Mouse (Mus musculus) erythroblast, embryonic 14.5 days (primary cell): ENCODE results near the gene Mmrn2.

Source experiments
- GATA1 ChIP-seq: IDR thresholded peaks from 2 replicates; pipeline ENCODE4 v1.6.1; 2012; ENCODE audit warnings: low read length, inconsistent platforms, mixed read lengths
- TAL1 ChIP-seq: IDR thresholded peaks from 3 replicates; pipeline ENCODE4 v1.6.1; 2012; ENCODE audit warnings: low read length, inconsistent platforms, mixed read lengths

DNA sequence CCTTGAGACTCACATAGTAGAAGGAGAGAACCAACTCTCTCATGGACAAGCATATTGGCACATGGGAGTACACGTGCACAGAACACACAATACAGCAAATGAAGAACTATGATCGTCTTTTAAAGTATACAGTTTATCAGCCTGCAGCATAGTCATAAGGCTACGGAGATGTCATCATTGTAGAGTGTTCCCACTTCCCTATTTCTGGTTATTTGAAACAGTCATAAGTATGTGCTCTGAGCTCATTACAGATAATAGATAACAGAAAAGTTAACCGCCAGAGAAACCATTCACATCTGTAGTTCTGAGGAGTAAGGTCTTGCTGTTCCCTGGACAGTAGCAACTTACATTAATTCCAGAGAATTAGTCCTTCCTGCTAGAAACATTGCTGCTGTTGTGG, 32.2 kb upstream of the Mmrn2 start:
- TF ChIP-seq GATA1 (no peak), TAL1 (no peak)
